Mouse (Mus musculus): Measurements from ENCODE around the gene Kdm4c.

DNA sequence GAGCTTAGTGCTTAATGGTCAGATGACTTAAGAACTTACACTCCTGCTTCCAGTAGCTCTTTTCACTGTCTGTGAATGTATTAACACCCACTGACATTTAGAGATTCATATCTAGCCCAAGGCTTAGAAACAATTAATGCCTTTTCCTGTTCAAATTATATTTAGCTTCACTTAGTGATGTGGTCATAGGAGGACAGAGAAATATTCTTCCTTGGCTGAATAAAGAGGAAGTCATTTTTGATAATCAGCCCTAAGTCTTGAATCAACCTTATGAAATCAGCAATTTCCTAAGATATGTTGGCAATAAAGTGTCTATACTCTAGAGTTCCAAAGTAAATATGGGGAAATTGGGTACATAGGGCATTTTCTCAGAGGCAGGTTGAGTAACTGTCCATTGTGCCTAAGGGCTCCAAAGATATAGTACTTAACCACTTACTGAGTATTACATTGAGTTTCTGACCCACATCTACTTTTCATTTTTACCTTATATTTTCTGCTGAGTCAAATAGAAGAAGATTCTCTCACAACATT, 41.0 kb upstream of the Kdm4c start:
- TF ChIP-seq GATA1 (IDR thresholded peaks at IDR 0.05; ENCODE audit: borderline replicate concordance, low read length) (no peak), FLI1 (IDR thresholded peaks at IDR 0.05; ENCODE audit: low read length) (no peak)
